Mouse (Mus musculus) cerebellum, postnatal 4 days (tissue): ENCODE measurements around the gene Chmp1a.

Source experiments
- DNase-seq, 2 experiments: peaks; one replicate each; pipeline ENCODE4 v3.0.0; 2022; ENCODE audit warnings: low spot score in 2 of 2, mixed read lengths in 1 of 2

The Chmp1a gene

GRCm38 (mm10) chr8:123155177-123155576 is 57.4 kb downstream of the Chmp1a start:
- DNase-seq = no peak
